Mouse (Mus musculus) regulatory T cell (primary cell): ENCODE data around the gene Olfr992.
"Not testable (repeated sequence)": the region's sequence is repeated elsewhere in the genome, so short reads cannot be mapped to it uniquely, and the experiment has no call there.

Experiments
- in situ Hi-C: fragments of 300-600 bp; cut with MboI, MseI; formaldehyde crosslinking; loops from one replicate; pipeline ENCODE4 v1.15.1; 2025; ENCODE audit warnings: high pct_unique_total_duplicates

The Olfr992 gene

GRCm38 (mm10) chr2:85409369-85409768, at the start of gene Olfr992:
Gene Olfr992 (minus strand): TSS chr2:85409469.
- in situ Hi-C loops: no loop called here

- in situ Hi-C loops: no loop called here
Observed at GRCm38 (mm10) chr2:85443539-85443938, 34.3 kb upstream of the Olfr992 start, which contains the start of gene Olfr995. Gene Olfr995 (minus strand): TSS chr2:85443639.

- in situ Hi-C loops: no loop called here
Observed at GRCm38 (mm10) chr2:85442546-85442945, 33.3 kb upstream of the Olfr992 start.

GRCm38 (mm10) chr2:85436351-85436750, 27.1 kb upstream of the Olfr992 start, which contains the start of gene Olfr994:
Gene Olfr994 (minus strand): TSS chr2:85436451.
- in situ Hi-C loops: no loop called here

- in situ Hi-C loops: no loop called here
Observed at GRCm38 (mm10) chr2:85425893-85426292, 16.6 kb upstream of the Olfr992 start.

GRCm38 (mm10) chr2:85414777-85415176, 5.5 kb upstream of the Olfr992 start, which contains the start of gene Olfr993:
Gene Olfr993 (minus strand): TSS chr2:85414877.
- in situ Hi-C loops: no loop called here

GRCm38 (mm10) chr2:85363127-85363526, 46.1 kb downstream of the Olfr992 start, which contains the start of gene Olfr988:
Gene Olfr988 (minus strand): TSS chr2:85363227.
- in situ Hi-C loops: not testable (repeated sequence)
